Mouse (Mus musculus): ENCODE data around the gene Cdk5.
"Not testable (repeated sequence)": the region's sequence is repeated elsewhere in the genome, so short reads cannot be mapped to it uniquely, and the experiment has no call there.

The Cdk5 gene

GRCm38 (mm10) chr5:24396254-24396653, 27.1 kb downstream of the Cdk5 start:
- not testable (repeated sequence) for DNase-seq (ENCODE audit: low read depth)

- DNase-seq (ENCODE audit: low read depth) = peak; percentile 98
These were observed 29.0 kb downstream of the Cdk5 start for GRCm38 (mm10) chr5:24394165-24394894.

- peak; percentile 77 for DNase-seq (ENCODE audit: low read depth)
These were observed 29.8 kb downstream of the Cdk5 start, which contains the start of gene Abcb8 for GRCm38 (mm10) chr5:24393392-24393997. TSS of gene Abcb8 (plus strand) at chr5:24393663.

GRCm38 (mm10) chr5:24392724-24393123, 30.6 kb downstream of the Cdk5 start:
- no peak for DNase-seq (ENCODE audit: low read depth)

DNA sequence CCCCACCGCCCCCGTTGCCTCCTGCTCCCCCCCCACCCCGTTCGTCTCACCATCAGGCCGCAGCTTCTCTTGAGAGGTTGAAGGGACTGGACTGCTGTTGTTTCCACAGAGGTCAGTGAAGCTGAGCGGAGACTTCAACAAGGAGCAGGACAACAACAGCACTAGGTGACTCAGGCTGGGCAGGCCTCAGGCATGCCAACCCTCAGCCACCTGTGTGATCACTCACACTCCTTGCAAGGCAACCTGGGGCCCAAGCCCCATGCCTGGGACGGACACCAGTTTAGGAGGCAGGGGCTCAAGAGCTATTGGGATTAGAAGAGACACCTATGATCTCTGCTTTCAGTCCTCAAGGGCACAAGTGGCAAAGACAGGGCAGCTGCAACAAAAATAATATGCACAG, 31.5 kb downstream of the Cdk5 start, which contains the start of gene Atg9b:
Gene Atg9b (minus strand): TSS at position 280 of the 400 bp plus-strand sequence.
- DNase-seq (ENCODE audit: low read depth) = no peak

DNA sequence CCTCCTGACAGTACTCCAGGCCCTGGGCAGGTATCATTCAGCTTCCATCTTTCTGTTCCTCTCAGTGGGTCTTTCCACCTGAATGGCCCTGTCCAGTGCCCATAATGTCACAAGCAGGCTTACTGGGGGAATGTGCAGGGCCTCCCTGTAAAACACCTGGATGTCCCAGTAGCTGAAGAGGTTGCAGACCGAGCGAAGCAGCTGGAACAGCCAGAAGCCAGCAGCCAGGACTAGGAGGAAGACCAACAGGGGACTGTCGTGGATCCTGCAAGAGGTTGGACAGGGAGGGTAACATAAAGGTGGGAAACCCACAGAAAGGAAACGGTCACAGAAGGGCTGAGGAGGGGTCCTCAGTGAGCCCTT, 33.7 kb downstream of the Cdk5 start:
- no peak for DNase-seq (ENCODE audit: low read depth)

GRCm38 (mm10) chr5:24389011-24389657, 34.2 kb downstream of the Cdk5 start:
- DNase-seq (ENCODE audit: low read depth) = no peak

DNA sequence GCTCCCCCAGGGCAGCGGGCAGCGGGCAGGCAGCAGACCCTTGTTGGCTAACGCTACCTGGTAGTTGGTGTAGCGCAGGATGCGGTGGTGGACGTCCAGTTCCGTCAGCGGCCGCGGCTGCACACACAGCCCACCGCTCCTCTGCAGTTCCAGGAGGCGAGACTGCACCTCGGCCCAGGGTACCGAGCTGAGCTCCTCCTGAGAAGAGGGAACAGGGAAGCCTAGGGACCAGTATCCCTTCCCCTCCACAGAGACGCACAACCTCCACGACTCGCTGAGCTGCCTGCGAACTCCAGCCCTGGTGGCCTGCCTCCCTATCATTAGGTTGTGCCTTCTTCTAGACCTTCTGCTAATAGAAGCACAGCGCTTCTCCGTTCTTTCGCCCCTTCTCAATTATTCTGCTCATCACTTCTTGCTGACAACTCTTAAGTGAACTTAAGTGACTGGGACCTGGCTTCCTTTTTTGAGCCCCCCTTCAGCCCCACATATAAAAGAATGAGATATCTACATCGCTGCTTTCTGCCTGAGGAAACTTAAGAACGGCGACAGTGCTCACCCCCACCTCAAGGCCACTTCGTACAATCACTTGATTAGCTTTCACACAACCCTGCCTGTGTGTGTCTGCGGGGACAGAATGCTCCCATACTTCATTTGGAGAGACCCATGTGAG, 34.9 kb downstream of the Cdk5 start:
- DNase-seq (ENCODE audit: low read depth) = no peak

- no peak for DNase-seq (ENCODE audit: low read depth)
These were observed 35.8 kb downstream of the Cdk5 start for GRCm38 (mm10) chr5:24387264-24388241.

DNA sequence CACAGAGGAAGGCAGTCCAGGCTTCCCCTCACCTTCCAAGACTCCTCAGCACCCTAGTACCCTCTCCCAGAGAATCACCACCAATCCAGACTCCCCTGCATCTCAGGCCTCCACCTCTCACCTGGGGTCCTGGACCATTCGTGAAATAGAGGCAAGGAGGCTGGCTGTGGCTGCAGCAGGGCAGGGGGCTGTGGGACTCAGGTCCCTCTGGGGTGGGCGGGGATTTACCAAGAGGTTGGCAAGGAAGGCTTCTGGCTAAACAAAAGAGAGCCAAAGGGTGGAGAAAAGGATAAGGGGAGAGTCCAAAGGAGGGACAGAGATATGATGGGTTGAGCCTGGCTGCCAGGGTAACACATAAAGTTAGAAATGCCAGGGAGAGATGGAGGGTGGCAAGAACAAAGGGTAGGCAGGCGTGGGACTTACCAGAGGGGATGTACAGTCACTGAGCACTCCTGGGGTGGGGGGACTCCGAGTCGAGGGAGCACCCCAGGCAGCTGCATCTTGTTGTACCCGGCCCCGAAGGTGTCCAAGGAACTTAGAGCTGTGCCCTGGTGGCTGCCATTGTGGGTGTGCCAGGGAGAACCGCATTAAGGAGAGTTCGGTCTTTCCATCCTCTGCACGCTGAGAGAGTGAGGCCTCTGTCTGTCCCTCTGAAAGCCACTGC, 37.3 kb downstream of the Cdk5 start:
- no peak for DNase-seq (ENCODE audit: low read depth)

DNA sequence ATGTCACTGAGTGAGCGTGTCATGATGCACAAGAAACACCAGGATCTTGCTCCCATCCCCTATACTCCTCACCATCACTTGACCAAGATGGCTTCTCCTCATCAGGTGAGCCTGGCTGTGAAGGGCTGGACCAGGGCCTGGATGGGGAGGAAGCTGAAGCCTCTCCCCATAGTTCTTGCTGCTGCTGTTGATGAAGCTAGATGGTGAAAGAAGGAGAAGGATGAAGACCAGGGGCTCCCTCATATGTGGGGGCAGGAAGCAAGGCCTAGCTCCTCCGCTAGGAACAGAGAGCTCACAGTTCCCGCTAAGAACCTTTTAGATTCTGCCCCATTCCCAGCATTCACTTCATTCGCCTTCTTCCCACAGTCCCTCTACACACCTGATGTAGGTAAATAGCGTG, 38.0 kb downstream of the Cdk5 start:
- no peak for DNase-seq (ENCODE audit: low read depth)

GRCm38 (mm10) chr5:24384407-24384806, 38.9 kb downstream of the Cdk5 start:
- no peak for DNase-seq (ENCODE audit: low read depth)

- peak; percentile 80 for DNase-seq (ENCODE audit: low read depth)
These were observed 40.1 kb downstream of the Cdk5 start for GRCm38 (mm10) chr5:24383026-24383859.

DNA sequence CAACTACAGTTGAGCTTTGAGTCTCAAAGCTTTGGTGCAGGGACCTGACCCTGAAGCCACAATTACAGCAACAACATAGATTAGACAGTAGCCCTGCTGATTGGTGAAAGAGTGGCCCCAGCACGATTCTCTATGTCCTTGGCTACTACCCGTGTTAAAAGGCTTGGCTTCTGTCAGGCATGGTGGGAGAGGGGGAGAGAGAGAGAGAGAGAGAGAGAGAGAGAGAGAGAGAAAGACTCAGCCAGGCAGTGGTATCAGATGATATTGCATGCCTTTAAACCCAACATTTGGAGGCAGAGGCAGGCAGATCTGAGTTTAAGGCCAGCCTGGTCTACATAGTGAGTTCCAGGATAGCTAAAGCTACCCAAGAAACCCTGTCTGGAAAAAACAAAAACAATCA, 41.3 kb downstream of the Cdk5 start:
- no peak for DNase-seq (ENCODE audit: low read depth)

- DNase-seq (ENCODE audit: low read depth) = no peak
These were observed 41.8 kb downstream of the Cdk5 start for GRCm38 (mm10) chr5:24381486-24381885.

DNA sequence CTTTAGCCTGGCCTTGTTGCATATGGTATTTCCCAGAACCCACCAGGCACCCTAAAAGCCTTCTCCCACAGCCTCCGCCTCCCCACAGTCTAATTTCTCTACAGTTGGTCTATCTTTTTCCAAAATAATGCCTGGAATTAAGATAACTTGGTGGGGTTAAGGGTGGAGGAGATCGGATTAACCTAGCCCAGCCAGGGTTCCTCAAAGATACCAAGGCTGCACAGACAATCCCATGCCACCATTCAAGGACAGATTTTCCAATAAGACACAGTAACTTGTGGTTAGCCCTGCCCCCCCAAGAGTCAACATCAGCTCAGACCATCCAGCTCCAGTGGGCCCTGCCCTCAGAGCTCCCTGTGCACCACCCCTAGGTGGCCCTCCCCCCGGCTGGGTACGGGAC, 42.8 kb downstream of the Cdk5 start:
- no peak for DNase-seq (ENCODE audit: low read depth)

- no peak for DNase-seq (ENCODE audit: low read depth)
These were observed 43.8 kb downstream of the Cdk5 start for GRCm38 (mm10) chr5:24379501-24379900.

GRCm38 (mm10) chr5:24378700-24379099, 44.6 kb downstream of the Cdk5 start:
- DNase-seq (ENCODE audit: low read depth) = no peak

DNA sequence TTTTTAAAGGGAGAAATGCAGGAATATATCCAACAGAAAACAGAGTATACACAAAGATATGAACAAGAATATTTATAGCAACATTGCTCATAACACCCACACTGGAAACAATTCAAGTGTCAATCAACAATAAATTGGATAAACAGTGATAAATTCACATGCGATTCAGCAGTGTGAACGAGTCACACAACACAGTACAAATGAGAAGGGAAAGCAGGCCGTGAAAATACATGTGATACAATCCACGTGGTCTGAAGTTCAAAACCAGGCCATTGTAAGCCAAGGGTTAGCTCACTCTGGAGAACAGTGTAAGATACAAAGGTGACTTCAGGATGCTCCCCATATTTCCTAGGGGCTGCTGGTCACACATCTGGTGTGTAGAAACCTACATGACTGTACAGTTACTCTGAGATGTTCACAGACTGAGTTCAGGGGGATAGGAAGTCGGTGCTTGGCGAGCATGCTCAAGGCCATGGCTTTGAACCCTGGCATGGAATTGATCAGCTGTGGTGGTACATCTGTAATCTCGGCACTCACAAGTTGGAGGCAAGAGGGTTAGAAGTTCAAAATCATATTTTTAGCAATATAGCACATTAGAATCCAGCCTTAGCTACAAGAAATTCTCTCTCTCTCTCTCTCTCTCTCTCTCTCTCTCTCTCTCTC, 48.5 kb downstream of the Cdk5 start:
- DNase-seq (ENCODE audit: low read depth) = peak; percentile 36

Data from fibroblast of lung, adult 2 months (primary cell).